Mouse (Mus musculus) cerebellum, adult 9-10 months (tissue): ENCODE results near the gene Cables2.
A peak's percentile ranks its signal among the peaks of the same experiment; 100 is the strongest.

Experiments used
- DNase-seq: peaks from one replicate; pipeline ENCODE4 v3.0.0; 2022

Gene Cables2

DNA sequence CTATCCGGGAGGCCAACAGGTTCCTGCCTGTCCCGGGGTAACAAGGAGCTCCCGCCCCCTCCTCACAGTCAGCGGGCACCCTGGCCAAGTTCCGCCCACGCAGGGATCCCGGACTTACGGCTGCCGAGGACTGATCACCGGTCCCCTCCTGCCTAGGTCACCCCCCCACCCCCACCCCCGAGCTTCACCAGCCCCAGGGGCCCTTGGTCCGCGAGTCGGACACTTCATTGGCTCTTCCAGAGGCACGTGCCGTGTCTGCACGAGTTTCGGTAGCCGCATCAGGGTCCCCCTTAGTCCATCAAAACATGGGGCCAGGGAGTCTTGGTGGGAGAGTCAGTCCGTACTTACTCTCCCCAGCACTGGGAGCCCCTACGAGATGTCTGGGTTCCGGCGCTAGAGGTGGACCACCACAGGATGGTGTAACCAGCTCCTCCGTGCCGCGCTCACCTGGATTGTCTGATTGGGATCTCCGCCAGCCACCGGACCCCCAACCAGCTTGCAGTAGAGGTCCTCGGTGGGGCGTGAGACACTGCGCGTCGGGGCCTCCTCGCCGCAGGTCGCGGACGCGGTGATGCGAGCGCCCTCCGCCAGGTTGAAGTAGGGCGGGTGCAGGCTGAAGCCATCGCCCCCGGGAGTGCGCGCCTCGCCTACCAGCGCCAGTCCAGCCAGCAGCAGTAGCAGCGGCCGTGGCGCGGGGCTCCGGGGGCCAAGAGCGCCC lies 48.1 kb downstream of the Cables2 start:
- no peak for DNase-seq

DNA sequence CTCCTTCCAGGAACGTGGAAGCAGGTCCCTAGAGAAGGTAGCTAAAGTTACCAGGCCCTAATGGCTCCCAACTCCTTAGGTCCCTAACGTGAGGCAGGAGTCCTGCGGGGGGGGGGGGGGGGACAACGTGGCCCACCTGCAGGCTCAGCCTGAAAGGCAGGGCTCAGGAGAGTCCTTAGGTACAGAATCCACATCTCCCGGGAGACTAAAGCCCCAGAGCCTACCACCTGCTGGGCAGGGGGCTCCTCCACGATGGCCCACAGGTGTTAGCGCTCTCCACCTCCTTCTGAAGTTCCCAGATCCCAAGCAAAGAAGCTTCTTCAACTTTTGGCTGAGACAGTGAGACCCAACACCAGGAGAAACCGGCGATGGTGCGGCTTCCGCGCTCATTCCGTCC lies 48.7 kb downstream of the Cables2 start:
- DNase-seq: no peak

DNA sequence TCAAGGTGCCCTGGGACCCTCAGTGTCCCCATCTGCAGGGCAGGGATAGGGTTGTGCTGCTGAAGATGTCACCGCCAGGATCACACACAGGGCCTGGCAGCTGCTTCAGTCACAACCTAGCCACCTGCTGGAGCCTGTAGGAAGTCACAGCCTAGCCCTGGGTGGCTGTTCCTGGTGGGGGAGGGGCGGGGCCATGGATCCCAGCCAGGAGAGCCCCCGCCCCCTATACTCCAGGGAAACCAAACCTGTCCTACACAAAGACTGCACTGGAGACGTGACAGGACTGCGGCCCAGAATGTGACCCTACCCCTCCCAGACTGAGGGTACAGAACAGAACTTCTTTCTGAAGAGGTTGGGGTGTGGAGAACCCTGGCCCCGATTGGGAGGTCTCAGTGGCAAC lies 51.0 kb downstream of the Cables2 start:
- no peak for DNase-seq

DNA sequence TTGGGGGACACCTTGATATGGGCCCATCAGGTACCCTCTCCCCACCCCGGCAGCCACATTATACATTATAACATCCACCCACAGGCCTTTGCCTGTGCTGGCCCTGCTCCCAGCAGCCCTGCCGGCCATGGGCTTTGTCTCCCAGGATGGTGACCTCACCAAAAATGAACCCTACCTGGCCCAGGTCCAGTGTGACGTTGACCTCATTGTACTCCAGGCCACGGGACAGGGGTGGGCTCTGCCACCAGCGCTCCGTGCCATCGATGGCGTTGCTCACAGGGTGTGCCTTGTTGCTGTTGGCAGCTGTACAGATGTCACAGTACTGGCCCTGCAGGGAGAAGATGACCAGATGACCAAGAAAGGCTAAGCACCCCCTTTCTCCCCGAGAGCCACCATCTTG lies 52.2 kb downstream of the Cables2 start:
- no peak for DNase-seq

DNA sequence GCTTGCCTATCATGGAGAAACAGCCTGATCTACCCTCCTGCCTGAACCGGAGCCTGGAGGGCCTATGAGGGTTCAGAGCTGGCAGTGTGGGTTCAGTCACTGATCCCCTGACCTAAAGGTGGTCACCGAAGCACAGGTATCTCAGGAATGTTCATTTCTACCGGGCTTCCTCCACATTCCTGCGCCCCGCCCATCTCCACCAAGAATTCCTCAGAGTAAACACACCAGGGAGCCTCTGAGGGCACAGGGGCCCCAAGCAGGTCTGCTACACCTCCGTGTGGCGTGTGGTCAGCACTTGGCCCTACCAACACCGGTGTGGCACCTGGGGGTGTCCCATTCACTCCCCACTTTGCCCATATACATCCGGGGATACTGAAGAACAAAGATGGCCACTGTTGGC lies 53.1 kb downstream of the Cables2 start:
- no peak for DNase-seq

DNA sequence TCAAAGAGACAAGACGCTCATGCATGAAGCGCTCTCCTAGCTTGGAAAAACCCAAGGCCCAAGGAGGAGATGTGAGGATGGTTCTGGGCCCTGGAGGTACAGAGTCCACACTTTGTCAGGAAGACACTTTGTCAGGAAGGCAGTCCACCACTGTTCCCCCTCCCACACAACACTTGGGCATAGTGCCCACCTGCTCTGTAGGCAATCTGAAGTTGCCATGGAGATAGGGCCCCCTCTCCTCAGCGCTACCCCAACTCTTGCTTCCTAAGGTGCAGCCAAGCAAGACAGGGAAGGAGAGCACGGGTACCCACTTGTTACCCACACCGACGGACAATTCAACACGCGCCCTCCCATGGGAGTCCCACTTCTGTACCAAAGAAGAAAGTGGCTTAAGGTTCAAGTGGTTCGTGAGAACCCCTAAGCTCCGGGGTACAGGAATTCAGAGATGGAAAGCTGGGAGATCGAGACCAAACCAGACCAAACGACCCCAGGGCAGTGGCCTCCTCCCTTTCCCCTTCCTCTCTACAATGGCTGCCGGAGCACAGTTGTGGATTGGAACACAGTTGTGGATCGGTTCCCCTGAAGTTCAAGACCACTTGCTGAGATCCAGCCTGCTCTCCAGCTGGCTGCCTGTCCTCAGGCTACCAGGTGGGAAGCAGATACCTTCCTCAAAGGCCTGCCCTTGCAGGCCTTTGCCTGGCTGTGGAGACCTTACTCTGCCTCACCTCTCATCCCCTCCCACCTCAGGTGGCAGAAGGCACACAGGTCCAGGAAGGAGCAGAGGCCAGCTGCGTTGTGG lies 54.0 kb downstream of the Cables2 start:
- no peak for DNase-seq

DNA sequence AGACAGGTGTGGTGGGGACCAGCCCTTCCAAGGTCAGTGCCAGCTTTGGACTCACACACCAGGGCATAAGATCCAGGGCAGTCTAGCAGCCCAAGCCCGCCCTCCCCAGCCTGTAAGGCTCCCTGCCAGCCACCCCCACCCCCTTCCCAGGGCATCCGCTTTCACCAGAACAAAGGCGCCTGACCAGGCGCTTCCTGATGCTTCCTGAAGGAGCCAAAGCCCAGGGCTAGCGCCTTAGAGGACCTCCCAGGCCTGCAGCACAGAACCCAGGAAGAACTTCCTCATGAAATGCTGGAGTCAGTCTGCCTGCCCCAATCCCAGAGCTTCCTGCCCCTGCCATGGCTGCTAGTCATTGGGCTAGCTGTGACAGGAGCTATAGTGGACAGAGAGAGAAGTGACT lies 54.6 kb downstream of the Cables2 start:
- no peak for DNase-seq

DNA sequence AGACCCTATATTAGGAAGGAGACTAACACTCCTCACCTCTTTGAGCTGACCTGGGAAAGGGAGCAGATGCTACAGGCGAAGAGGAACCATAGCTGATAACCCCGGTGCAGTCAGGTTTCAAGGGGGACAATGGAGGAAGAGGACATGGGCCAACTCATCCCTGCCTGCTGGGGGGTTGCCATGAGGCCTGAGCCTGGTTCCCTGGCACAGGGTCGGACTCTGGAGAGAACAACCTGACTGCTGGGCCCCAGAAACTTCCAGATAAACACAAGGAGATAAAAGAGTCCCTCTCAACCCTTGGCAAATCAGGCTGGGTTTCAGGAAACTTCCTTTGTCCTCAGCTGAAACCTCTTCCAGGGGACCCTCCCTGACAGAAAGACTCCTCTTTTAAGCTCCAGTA lies 55.1 kb downstream of the Cables2 start:
- DNase-seq: no peak

DNA sequence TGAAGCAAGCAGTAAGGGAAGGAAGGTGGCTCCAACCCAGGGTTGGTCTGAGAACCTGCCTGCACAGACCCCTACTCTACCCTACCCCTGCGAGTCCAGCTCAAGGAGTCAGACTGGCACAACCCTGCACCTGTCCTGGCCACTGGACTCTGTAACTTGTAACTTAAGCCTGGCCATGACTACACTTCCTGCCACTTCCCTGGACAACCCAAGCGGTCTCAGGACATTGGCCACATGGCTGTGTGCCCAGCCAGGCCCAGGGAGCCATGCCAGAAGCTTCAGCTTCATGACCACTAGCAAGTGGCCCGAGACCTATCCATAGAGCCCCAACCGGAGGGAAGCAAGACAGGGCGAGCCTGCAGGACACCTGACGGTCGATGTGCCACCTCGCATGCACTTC lies 55.7 kb downstream of the Cables2 start:
- DNase-seq: peak; percentile 55

DNA sequence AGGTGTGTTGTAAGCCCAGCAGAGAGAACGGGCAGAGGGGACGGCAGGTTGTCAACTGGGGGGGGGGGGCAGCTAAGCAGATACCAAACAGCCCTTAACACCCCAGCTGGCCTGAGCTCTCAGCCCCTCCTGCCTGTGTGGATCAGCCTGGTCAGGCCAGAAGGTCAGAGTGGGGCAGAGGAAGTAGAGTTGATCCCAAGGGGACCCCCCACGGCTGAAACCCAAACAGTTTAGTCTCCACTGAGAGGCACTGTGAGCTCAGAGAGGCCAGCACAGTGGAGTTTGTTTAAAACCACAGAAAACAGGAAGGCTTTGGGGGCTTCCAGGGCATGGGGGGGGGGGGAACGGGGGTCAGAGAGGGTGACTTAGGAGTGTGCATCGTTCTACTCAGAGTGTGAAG lies 56.4 kb downstream of the Cables2 start:
- DNase-seq: no peak

DNA sequence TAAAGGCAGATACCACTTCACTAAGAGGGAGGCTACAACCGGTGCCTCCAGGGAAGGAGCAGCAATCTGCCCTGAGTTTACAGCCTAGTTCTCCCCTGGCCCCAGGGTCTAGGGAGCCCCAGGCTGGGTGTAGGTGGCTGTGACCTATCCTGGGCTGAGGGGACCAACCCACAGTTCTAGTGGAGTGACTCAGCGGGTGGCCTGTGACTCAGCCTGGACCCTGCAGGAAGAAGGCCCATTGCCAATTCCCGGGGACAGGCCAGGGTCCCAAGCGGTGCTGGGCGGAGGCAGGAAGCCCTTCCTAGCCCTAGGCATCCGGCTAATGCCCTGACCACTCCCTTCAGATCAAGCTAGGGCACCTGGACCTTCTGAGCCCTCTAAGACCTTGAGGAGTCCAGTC lies 57.3 kb downstream of the Cables2 start:
- DNase-seq: no peak

DNA sequence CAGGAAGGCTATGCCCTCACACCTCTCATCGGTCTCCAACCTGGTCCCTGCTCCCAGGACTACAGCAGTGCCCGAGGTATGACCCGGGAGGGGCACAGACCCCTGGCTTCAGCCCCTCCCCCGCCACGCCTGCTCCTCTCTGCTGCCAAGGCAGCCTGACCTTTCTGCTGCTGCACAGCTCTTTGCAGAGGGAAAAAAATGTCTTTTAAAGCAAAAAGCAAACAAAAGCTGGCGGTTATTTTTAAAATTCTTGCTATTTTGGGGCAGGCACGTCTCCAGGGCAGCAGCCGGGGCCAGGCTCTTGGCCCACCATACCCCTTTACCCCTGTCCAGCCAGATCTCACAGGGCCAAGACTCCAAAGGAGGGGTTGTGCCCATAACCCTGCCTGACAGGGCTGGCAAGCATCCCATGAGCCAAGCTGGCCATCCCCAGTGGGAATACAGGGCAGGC lies 58.3 kb downstream of the Cables2 start:
- no peak for DNase-seq

DNA sequence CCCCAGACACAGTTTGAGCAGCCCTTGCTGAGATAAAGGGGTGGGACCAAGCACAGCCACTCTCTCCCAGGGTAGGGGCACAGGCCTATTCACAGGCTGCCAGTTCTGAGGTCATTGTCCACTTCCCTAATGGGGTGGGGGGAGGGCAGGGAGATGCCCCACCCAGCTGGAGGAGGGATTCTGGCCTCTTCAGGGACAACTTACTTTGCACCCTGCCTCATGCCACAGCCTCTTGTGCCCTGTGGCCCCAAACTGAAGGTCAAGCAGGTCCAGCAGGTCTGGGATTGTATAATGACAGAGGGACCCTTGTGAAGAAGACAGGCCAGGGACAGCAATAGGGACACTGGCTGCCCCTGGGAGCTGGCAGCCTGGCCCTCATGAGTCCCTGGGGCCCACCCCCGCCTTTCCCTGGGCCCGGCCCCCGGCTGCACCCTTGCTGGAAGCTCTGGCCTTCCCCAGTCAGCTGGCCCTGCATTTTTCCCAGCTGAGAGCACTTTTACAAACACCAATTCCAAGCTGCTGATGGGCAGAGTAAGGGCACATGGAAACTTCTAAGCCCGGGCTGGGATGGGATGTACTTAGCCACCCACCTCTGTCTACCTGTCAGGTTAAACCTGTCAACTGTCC lies 58.8 kb downstream of the Cables2 start:
- no peak for DNase-seq

DNA sequence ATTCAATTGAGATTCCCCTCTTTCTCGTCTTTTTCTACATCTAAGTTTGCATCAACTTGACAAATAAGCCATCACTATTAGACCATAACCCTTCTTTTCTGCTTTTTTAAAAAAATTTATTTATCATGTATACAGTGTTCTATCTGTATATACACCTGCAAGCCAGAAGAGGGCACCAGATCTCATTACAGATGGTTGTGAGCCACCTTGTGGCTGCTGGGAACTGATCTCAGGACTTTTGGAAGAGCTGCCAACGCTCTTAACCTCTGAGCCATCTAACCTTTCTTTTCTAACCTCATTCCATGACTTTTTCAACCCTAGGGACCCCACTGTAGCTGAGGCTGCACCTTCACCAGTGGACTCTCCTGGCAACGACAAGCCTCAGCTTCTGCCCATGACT lies 61.0 kb downstream of the Cables2 start:
- DNase-seq: no peak

DNA sequence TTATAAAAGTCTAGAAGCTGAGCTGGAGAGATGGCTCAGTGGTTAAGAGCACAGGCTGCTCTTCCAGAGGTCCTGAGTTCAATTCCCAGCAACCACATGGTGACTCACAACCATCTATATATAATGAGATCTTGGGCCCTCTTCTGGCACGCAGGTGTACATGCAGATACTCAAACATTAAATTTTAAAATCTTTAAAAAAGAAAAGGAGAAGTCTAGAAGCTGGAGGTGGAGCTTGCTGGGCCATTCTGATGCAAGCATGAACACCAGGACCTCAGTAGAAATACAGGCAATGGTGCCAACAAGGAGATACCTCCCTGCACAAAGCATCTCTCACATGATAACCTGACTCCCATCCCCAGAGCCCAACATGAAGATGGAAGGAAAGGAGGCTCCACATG lies 64.3 kb downstream of the Cables2 start:
- DNase-seq: no peak
